Mouse (Mus musculus) embryonic facial prominence, embryonic 13.5 days (tissue): ENCODE results near the gene Arfgap1. TPM values are rescaled to one million over a fixed set of nuclear protein-coding genes. Genes with fewer than 3 reads are reported as not detected.

Source experiments
- ATAC-seq: fragments of 200-750 bp; cut with Nextera tagmentation; 2 replicates; pipeline ENCODE4 v1.8.0; 2017; ENCODE audit warnings: low read depth; ENCODE audit not compliant: insufficient number of reproducible peaks, insufficient read depth, low FRiP score, low TSS enrichment
- H3K27ac ChIP-seq: fragments of 300-500 bp; sonication (generic); 2 replicates; pipeline ENCODE4 v1.5.1; 2015; ENCODE audit warnings: moderate library complexity, mild to moderate bottlenecking, inconsistent platforms
- H3K27me3 ChIP-seq: fragments of 300-500 bp; sonication (generic); 2 replicates; pipeline ENCODE4 v1.6.1; 2015; ENCODE audit warnings: mild to moderate bottlenecking, inconsistent platforms
- H3K36me3 ChIP-seq: fragments of 300-500 bp; sonication (generic); 2 replicates; pipeline ENCODE4 v1.6.1; 2015; ENCODE audit warnings: mild to moderate bottlenecking, inconsistent platforms
- H3K4me1 ChIP-seq: fragments of 300-500 bp; sonication (generic); 2 replicates; pipeline ENCODE4 v1.6.1; 2015; ENCODE audit warnings: inconsistent platforms
- H3K4me2 ChIP-seq: fragments of 300-500 bp; sonication (generic); 2 replicates; pipeline ENCODE4 v1.6.1; 2015; ENCODE audit warnings: moderate library complexity, mild to moderate bottlenecking, inconsistent platforms
- H3K4me3 ChIP-seq: fragments of 300-500 bp; sonication (generic); 2 replicates; pipeline ENCODE4 v1.5.1; 2015; ENCODE audit warnings: mild to moderate bottlenecking, inconsistent platforms
- H3K9ac ChIP-seq: fragments of 300-500 bp; sonication (generic); 2 replicates; pipeline ENCODE4 v1.6.1; 2015; ENCODE audit warnings: mild to moderate bottlenecking, inconsistent platforms
- H3K9me3 ChIP-seq: fragments of 300-500 bp; sonication (generic); 2 replicates; pipeline ENCODE4 v1.6.1; 2016; ENCODE audit warnings: inconsistent platforms
- WGBS: fragments of 180-500 bp; shearing (Covaris S2); methylation state at CpG from one replicate; pipeline ENCODE4 v1.1.7; 2015; ENCODE audit warnings: mixed read lengths; 5-methylcytosine and 5-hydroxymethylcytosine counted together
- polyA plus RNA-seq: library from polyadenylated mRNA; unstranded; fragments of >200 nt; fragmentation: Nextera tagmentation; extraction: Ambion mirVana; gene quantifications from 2 replicates; pipeline ENCODE4 v1.2.1, GENCODE M21; 2015

Gene Arfgap1
- 128 and 132 TPM in 2 replicates for polyA plus RNA-seq

DNA sequence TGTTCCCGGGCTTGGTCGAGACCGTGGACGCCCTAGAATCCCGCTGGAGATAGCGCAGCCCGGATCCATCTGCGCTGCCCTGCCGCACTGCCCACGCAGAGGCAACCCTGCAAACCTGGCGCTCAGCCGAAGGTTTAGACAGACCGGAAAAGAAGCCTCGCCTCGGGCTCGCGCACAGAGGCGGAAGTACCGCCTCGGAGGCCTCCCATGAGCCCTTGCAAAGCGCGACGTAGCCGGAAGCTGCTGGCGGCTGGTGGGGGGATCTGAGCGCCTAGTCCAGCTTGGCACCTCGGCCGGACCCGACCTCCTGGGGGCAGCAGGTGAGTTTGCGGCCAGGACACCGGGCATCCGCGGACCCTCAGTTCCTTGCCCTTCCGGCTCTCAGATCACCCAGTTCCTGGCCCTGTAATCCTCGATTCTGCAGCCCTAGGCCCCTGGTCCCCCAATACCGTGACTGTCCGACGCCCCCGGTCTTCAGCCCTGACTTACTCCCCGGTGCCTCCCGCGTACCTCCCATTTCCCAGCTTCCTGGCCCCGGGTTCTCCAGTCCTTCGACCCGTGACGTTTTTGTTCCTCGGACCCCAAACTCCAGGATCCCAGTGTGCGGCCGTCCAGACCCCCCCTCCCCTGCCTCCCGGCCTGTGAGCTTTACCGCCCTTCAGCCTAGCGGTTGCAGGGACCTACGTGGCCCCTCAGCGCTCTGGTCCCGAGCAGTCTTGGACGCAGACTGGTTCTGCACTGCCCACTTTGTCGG lies at the start of gene Arfgap1:
Gene Arfgap1, plus strand, starts transcription at position 216 of the 754 bp plus-strand sequence.
- Histone ChIP-seq H3K9ac (peak within 1 kb of the TSS; percentile 97), H3K36me3 (peaks cover 33% of the 10 kb centered on the region), H3K9me3 (no peaks in the 10 kb centered on the region), H3K4me3 (peak within 1 kb of the TSS; percentile 98), H3K27me3 (no peaks in the 10 kb centered on the region), H3K4me2 (peak within 1 kb of the TSS; percentile 77), H3K4me1 (peaks cover 21% of the 10 kb centered on the region), H3K27ac (peak within 1 kb of the TSS; percentile 89)
- peak; percentile 84 for ATAC-seq
- under 1% methylated on average over 57 of the region's 57 CpGs for WGBS

GRCm38 (mm10) chr2:180919913-180920809 lies 46.9 kb upstream of the Arfgap1 start:
- H3K4me3 ChIP-seq = peak overlapping the region; percentile 99
- no peaks in the 10 kb centered on the region for H3K27me3 ChIP-seq
- peak overlapping the region; percentile 77 for H3K27ac ChIP-seq
- no peaks in the 10 kb centered on the region for H3K9me3 ChIP-seq
- H3K4me2 ChIP-seq = peak overlapping the region; percentile 86
- ATAC-seq = peak; percentile 70
- WGBS = under 1% methylated on average over 61 of the region's 61 CpGs
- peak overlapping the region; percentile 99 for H3K9ac ChIP-seq
- peaks cover 30% of the 10 kb centered on the region for H3K4me1 ChIP-seq
- H3K36me3 ChIP-seq = peaks cover 32% of the 10 kb centered on the region

DNA sequence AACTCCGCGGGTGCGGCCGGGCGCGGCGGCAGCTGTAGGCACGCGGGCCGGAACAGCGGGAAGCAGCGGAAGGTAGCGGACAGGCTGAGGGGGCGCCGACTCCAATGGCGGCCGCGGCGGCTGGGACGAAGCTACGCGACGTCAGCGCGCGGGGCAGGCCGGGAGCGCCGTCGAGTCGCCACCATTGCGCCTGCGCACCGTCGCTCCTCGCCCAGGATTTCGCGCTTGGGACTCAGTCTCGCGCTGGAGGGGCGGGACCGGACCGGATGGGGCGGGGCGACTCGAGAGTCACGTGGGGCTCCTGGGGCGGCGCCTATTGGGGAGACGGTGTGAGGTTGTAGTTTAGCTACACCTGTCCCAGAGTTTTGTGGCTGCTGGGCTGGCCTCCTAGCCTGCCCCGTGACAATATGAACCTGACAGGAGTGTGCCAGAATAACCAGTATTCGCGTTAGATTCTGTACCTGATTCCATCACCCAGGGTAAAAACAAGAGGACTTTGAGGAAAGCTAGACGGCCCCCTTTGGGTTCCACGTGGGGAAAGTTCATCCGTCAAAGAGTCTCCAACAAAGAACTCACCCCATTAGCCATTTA lies 46.1 kb upstream of the Arfgap1 start, which contains the start of gene Ythdf1:
Gene Ythdf1, minus strand, starts transcription at position 140 of the 591 bp plus-strand sequence.
- Histone ChIP-seq H3K4me3 (peak within 1 kb of the TSS; percentile 99), H3K4me2 (peak within 1 kb of the TSS; percentile 86), H3K36me3 (peaks cover 26% of the 10 kb centered on the region), H3K4me1 (peaks cover 24% of the 10 kb centered on the region), H3K27ac (peak within 1 kb of the TSS; percentile 77), H3K27me3 (no peaks in the 10 kb centered on the region), H3K9ac (peak within 1 kb of the TSS; percentile 99), H3K9me3 (no peaks in the 10 kb centered on the region)
- ATAC-seq = peak; percentile 95
- WGBS = under 1% methylated on average over 55 of the region's 56 CpGs

- no peaks in the 10 kb centered on the region for H3K27me3 ChIP-seq
- no peak for ATAC-seq
- H3K4me3 ChIP-seq = no peak overlapping the region
- H3K27ac ChIP-seq = no peak overlapping the region
- peak overlapping the region; percentile 38; the same call in 1 of the 2 replicates for H3K9ac ChIP-seq
- no peak overlapping the region for H3K4me2 ChIP-seq
- H3K4me1 ChIP-seq = peaks cover 15% of the 10 kb centered on the region
- WGBS = 89% methylated on average over 6 of the region's 6 CpGs
- no peaks in the 10 kb centered on the region for H3K9me3 ChIP-seq
- H3K36me3 ChIP-seq = peaks cover 9% of the 10 kb centered on the region
Observed at GRCm38 (mm10) chr2:180922739-180923138, 44.3 kb upstream of the Arfgap1 start.

GRCm38 (mm10) chr2:180925176-180925575 lies 41.8 kb upstream of the Arfgap1 start:
- Histone ChIP-seq H3K4me3 (no peak overlapping the region), H3K27me3 (no peaks in the 10 kb centered on the region), H3K4me1 (no peaks in the 10 kb centered on the region), H3K36me3 (no peaks in the 10 kb centered on the region), H3K9me3 (no peaks in the 10 kb centered on the region), H3K27ac (no peak overlapping the region), H3K4me2 (no peak overlapping the region), H3K9ac (no peak overlapping the region)
- 3% methylated on average over 4 of the region's 4 CpGs for WGBS
- ATAC-seq = no peak

DNA sequence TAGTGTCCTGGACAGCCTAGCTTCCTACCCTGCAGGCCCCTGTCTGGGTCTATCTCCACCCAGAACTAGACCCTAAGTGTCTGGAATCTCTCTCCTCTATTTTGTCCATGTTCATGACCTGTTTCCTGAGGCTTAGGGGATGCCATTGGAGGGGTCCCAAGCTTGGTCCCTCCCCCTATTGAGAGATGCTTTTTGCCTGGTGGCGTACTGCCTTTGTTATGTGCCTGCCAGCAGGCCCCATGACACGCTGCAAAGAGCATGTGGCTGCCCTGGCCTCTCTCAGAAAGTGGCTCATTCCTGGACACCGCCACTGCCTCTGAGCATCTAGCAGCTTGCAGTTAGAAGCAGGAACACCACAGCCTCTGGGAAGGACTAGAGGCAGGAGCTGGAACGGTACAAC lies 38.3 kb upstream of the Arfgap1 start, which contains the start of gene Birc7:
Gene Birc7, plus strand, starts transcription at position 301 of the 400 bp plus-strand sequence.
- no peak for ATAC-seq
- WGBS = 58% methylated on average over 4 of the region's 4 CpGs
- H3K4me2 ChIP-seq = no peak within 1 kb of the TSS
- H3K36me3 ChIP-seq = no peaks in the 10 kb centered on the region
- no peak within 1 kb of the TSS for H3K9ac ChIP-seq
- no peak within 1 kb of the TSS for H3K4me3 ChIP-seq
- no peaks in the 10 kb centered on the region for H3K9me3 ChIP-seq
- no peak within 1 kb of the TSS for H3K27ac ChIP-seq
- no peaks in the 10 kb centered on the region for H3K4me1 ChIP-seq
- no peaks in the 10 kb centered on the region for H3K27me3 ChIP-seq

DNA sequence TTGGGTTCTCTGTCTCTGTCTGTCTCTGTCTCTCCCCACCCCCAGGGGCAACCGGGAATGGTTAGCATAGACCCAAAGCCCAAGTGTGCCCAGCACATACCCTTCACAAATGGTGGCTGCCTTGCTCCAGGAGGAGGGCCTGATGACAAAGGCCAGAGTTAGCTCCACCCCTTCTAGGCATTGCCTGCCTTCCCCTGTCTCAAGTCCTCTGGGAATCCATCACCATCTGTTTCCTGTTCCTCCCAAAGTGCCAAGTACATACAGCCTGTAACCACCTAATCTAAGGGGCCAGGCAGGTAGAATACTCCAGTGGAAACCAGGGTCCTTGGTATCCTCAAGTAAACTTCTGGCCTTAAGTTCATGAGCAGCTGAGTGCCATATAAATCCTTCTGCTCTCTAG lies 34.6 kb upstream of the Arfgap1 start:
- no peak overlapping the region for H3K4me2 ChIP-seq
- no peaks in the 10 kb centered on the region for H3K27me3 ChIP-seq
- no peak overlapping the region for H3K27ac ChIP-seq
- H3K9me3 ChIP-seq = no peaks in the 10 kb centered on the region
- no peak overlapping the region for H3K4me3 ChIP-seq
- ATAC-seq = no peak
- H3K4me1 ChIP-seq = no peaks in the 10 kb centered on the region
- no peak overlapping the region for H3K9ac ChIP-seq
- WGBS = 76% methylated on average over 1 of the region's 1 CpGs
- no peaks in the 10 kb centered on the region for H3K36me3 ChIP-seq

GRCm38 (mm10) chr2:180940187-180940586 lies 26.8 kb upstream of the Arfgap1 start:
- no peak for ATAC-seq
- no peak overlapping the region for H3K4me2 ChIP-seq
- H3K36me3 ChIP-seq = no peaks in the 10 kb centered on the region
- H3K27me3 ChIP-seq = no peaks in the 10 kb centered on the region
- H3K4me1 ChIP-seq = no peaks in the 10 kb centered on the region; the same call in 1 of the 2 replicates
- no peak overlapping the region for H3K27ac ChIP-seq
- H3K4me3 ChIP-seq = no peak overlapping the region
- H3K9me3 ChIP-seq = no peaks in the 10 kb centered on the region
- no peak overlapping the region for H3K9ac ChIP-seq

DNA sequence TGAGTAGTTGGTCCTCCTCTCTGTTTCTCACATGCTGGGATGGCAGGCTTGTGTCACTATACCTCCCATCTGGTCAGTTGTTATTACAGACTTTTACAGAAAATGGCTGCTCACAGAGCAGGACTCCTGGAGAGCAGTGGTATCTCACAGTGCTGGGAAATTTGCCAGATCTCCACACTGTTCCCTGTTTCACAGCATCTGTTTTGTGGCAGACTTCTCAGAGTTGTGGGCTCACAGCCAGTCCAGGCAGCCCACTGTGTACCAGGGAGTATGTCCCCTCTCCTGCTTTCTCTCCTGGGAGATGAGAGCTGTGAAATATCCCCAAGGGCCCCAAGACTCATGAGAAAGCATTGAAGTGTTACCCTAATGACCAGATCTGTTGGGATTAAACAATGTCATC lies 25.2 kb upstream of the Arfgap1 start:
- ATAC-seq = no peak
- Histone ChIP-seq H3K36me3 (no peaks in the 10 kb centered on the region), H3K4me2 (no peak overlapping the region), H3K27ac (no peak overlapping the region), H3K9ac (no peak overlapping the region), H3K4me3 (no peak overlapping the region), H3K27me3 (no peaks in the 10 kb centered on the region), H3K9me3 (no peaks in the 10 kb centered on the region), H3K4me1 (no peaks in the 10 kb centered on the region; the same call in 1 of the 2 replicates)

DNA sequence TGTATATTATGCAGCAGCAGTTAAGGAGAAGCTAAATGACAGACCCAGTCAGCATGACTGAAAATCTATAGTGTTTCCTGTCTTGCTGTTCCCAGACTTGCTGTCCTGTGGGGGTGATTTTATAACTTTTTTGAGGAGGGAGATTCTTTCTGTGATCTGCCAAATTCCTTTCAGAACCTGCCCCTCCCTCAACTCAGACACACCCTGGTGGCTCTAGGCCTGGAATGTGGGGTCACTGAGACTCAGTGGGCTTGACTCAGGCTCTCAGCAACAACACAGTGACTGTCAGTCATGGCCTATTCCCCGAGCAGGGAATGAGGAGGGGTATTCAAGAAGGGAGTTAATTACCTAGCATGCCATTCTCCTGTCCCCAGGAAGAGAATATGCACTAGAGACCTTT lies 17.1 kb upstream of the Arfgap1 start:
- H3K4me2 ChIP-seq = no peak overlapping the region
- no peak overlapping the region for H3K4me3 ChIP-seq
- WGBS = 11% methylated on average over 1 of the region's 1 CpGs

DNA sequence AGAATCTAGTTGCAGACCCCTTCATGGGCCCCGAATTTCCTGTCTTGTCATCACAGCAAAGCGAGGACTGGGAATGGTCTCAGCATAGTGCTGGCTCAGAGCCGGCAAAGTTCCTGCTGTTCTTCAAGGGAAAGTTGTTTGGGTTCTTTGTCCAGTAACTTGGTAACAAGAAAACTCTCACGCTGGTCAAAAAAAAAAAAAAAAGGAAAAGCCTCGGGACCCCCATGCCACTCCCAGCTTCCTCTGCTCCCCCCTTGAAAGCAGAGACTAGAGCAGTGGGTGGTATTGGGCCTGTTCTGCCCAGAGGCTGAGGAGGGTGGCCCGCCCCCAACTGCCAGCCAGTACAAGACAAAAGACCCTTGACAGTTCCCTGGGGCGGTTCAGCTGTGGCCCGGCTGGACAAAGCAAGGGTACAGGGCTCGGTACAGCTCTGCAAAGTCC lies 14.3 kb upstream of the Arfgap1 start:
- Histone ChIP-seq H3K9ac (peak overlapping the region; percentile 32; the same call in 1 of the 2 replicates), H3K4me3 (no peak overlapping the region), H3K9me3 (no peaks in the 10 kb centered on the region), H3K27ac (no peak overlapping the region), H3K4me1 (peaks cover 13% of the 10 kb centered on the region; the same call in 1 of the 2 replicates), H3K36me3 (no peaks in the 10 kb centered on the region), H3K27me3 (peaks cover 55% of the 10 kb centered on the region), H3K4me2 (peak overlapping the region; percentile 94; the same call in 1 of the 2 replicates)
- 6% methylated on average over 9 of the region's 9 CpGs for WGBS
- ATAC-seq = no peak

More for the DNA sequence above, 17.1 kb upstream of the Arfgap1 start:
- Histone ChIP-seq H3K9me3 (no peaks in the 10 kb centered on the region), H3K9ac (no peak overlapping the region), H3K27ac (no peak overlapping the region), H3K4me1 (peaks cover 11% of the 10 kb centered on the region; the same call in 1 of the 2 replicates), H3K27me3 (peaks cover 39% of the 10 kb centered on the region), H3K36me3 (no peaks in the 10 kb centered on the region)
- ATAC-seq = no peak
